Mouse (Mus musculus) induced T-regulatory cell, adult 2 months (primary cell): ENCODE results near the gene Mylpf.

Experiments
- DNase-seq: peaks from one replicate; pipeline ENCODE4 v3.0.0-alpha.2; 2012; ENCODE audit warnings: low read depth

Gene Mylpf

DNA sequence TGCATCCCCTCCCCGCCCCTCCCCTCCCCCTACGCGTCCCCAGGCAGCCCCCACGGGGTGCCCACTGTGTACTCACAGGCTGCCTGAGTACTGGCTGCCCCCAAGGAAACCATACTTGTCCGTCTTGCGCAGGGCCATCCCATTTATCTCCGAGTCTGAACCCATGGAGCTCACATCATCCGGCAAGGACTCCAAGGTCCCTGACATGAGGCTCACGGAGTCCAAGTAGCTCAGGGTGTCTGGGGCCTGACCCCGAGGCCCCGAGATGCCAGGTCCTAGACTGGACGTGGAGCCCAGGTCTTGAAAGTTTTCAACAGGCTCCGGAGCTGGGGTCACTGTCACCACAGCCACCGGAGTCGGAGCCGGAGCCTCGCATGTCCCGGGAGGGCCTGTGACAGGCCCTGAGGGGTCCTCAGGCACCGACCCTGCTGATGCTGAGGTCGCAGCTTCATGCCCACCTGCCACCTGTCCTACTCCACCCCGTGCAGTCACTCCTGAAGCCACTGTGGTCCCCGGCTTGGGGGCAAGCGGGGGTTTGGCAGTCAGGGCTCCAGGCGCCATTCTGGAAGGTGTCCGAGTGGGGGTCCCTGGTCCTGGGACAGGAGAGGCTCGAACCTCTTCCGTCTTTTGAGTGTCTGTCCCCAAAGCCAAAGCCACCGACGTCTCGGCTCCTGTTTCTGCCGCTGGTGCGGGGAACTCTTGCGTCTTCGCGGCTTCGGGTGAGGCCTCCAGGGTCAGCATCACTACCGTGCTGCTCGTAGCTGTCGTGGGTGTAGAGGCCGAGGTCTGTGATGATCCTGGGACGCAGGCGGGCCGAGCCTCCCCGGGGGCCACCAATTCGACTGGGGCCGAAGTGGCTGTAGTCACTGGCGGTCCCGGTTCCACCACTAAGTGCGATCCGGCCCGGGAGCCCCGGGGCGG is 1.1 kb upstream of the Mylpf start:
- peak; percentile 43 for DNase-seq

DNA sequence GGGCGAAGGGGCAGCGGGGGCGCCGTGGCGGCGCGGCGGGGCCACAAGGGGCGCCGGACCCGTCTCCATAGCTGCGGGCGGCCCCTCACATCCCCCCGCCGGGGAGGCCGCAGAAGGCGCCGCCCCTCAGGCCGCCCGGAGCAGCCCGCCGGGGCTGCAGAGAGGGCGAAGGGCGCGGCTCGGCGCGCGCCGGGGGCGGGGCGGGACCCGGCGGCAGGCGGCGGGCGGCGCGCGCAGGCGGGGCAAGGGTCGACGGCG is 466 bp upstream of the Mylpf start, which contains the start of gene Tbc1d10b:
TSS of gene Tbc1d10b (minus strand) at position 174 of the 258 bp plus-strand sequence.
- no peak for DNase-seq

DNA sequence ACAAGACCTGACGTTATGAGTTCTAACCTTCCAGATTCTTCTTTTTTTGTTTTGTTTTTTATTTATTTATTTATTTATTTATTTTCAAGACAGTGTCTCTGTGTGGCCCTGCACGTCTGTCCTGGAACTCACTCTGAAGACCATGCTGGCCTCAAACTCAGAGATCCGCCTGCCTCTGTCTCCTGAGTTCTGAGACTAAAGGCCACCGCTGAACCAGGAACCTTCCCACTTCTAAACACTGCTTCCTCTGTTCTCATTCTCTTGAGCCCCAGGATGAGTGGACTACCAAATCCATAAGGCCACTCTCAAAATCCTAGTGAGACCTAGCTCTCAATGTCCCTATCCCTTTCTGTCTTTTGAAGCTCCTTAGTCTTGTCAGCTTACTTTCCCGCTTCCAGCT is 1.2 kb downstream of the Mylpf start:
- DNase-seq, result peak; percentile 35

- no peak for DNase-seq
Measured at GRCm38 (mm10) chr7:127210266-127210665, 1.6 kb downstream of the Mylpf start.

GRCm38 (mm10) chr7:127211014-127211745 is 2.5 kb downstream of the Mylpf start:
- peak; percentile 54 for DNase-seq

GRCm38 (mm10) chr7:127212432-127213250 is 4.0 kb downstream of the Mylpf start:
- DNase-seq, result no peak

DNA sequence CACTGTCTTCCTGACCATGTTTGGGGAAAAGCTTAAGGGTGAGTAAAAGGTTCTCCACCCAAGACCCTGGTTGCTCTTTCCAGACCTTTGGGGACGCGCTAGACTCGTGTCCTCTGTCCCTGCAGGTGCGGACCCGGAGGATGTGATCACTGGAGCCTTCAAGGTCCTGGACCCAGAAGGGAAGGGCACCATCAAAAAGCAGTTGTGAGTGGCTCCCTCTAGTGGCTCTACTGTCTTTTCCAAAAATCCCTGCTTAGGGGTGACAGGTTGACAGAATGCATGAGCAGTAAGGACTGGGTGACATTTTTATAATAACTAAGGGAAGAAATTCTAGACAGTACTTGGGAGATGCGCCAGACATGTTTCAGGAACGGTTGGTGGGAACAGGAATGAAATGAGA is 4.8 kb downstream of the Mylpf start:
- peak; percentile 80 for DNase-seq

DNA sequence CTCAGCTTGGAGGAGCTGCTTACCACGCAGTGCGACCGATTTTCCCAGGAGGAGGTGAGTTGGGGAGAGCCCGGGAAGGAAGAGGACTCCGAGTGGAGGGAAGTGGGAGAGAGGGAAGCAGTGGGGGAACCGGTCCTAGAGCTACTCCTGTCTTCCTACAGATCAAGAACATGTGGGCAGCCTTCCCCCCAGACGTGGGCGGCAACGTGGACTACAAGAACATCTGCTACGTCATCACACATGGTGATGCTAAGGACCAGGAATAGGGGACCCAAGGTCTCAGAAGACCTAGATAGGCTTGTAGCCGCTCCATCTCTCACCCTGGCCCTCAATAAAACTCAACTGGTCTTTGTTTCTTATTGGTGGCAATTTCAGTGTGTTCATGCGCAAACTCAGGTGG is 5.2 kb downstream of the Mylpf start:
- DNase-seq, result no peak

DNA sequence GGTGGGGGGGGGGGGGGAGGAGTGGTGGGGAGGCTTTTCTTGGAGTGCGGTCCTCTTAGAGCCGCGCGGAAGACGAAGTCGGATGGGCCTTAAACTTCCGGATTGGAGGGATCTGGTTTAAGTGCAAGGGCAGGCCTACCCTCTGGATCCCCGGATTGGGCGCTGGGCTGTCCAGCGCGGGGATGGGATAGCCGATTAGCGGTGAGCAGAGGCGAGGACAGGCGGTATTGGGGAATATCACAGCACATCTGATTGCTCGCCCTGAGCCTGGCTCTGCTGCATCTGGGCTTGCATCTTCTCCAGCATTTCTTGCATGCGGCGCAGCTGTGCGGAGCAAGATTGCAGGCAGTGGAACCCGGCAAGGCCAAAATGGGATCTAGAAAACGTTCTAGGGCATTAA is 5.8 kb downstream of the Mylpf start:
- no peak for DNase-seq

GRCm38 (mm10) chr7:127214981-127215871 is 6.5 kb downstream of the Mylpf start:
- DNase-seq, result peak; percentile 91

DNA sequence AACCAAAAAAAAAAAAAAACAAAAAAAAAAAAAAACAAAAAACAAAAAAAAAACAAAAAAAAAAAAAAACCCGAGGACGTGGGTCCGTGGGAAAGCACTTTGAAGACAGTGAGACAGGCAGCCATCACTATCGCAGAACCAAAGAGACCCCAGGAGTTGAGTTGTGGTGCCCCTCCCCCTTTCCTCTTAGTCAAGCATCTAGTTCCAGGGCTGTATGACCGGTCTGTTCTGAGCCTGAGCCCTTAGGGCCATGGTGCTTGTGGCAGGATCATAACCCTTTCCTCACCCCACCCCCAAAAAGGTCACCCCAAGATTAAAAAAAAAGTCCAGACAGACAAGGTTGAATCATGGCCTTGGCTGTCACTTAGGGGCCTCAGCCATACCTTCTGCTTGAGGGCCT is 7.6 kb downstream of the Mylpf start:
- DNase-seq, result peak; percentile 45

GRCm38 (mm10) chr7:127217475-127217874 is 8.8 kb downstream of the Mylpf start:
- DNase-seq, result no peak

DNA sequence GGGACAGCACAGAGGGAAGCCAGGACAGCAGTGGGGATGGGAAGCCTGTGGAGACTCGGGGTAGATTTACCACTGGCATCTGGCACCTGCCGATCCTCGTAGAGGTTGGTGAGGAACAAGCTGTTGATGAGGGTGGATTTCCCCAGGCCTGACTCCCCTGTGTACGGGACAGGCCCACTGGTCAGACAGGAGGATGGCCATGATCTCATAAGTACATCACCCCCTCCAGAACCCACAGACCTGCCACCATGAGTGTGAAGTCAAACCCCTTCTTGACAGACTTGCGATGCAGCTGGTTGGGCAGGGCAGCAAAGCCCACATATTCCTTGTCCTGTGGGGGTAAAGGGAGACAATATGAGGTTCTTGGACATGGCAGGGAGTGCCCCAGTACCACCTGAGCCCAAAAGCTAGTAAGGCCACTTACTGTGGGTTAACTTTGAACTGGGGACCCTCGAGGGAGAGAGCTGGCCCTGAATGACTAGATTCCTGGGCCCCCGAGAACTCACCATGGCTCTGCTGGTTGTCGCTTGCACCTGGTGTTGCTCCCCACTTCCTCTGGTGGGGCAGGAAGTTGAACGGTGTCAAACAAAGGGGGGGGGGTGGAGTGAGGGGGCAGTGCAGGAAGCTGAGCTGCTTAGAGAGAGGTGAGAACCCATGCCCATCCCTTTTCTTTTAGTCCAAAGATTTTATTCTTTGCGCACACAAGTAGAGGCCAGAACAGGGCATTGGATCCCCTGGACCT is 9.4 kb downstream of the Mylpf start:
- peak; percentile 86 for DNase-seq

DNA sequence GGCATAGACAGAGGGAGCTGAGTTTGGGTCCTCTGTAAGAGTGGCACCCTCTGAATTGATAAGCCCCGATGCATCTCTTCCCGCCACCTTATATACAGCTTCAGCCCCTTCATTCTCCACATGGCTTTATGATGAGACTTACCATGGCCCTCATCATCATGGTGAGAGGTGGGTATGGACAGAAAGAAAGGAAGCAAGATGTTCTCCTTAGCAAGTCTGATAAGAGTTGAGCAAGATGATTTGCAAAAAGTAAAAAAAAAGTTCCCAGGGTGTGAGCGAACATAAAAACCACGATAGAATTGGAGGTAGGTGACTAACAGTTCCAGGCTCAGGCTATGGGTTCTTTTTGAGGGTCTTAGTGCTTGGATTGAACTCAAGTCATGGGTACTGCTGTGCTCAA is 10.0 kb downstream of the Mylpf start:
- DNase-seq, result no peak

DNA sequence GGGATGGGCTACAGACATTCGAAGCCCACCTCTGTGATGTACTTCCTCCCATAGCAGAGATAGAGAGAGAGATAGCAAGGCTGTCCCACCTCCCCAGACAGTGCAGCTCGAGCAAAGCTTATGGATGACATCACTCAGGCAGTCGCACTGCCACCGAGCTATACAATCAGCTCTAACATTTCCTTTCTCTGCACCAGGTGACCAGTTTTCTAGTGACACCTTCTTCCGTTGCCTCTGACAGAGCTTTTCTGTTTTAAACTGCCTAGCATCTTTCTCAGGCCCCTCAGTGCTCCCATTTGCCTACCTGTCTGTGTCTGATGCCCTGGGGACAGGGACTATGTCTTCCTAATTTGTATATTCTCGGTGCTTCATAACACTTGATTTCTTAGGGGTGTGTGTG is 11.8 kb downstream of the Mylpf start:
- DNase-seq, result peak; percentile 76

DNA sequence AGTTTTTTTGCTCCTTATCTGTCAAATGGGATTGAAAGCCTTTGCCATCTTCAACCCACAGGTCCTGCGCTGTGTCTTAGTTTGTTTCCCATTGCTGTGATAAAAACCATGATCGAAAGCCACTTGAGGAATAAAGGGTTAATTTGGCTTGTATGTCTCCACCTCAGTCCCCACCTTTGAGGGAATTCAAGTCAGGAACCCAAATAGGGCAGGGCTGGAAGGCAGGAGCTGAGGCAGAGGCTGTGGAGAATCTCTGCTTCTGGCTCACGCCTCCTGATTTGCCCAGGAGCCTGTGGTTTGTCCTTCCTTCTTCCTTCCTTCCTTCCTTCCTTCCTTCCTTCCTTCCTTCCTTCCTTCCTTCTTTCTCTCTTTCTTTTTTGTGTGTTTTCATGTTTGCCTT is 14.4 kb downstream of the Mylpf start:
- DNase-seq, result no peak

DNA sequence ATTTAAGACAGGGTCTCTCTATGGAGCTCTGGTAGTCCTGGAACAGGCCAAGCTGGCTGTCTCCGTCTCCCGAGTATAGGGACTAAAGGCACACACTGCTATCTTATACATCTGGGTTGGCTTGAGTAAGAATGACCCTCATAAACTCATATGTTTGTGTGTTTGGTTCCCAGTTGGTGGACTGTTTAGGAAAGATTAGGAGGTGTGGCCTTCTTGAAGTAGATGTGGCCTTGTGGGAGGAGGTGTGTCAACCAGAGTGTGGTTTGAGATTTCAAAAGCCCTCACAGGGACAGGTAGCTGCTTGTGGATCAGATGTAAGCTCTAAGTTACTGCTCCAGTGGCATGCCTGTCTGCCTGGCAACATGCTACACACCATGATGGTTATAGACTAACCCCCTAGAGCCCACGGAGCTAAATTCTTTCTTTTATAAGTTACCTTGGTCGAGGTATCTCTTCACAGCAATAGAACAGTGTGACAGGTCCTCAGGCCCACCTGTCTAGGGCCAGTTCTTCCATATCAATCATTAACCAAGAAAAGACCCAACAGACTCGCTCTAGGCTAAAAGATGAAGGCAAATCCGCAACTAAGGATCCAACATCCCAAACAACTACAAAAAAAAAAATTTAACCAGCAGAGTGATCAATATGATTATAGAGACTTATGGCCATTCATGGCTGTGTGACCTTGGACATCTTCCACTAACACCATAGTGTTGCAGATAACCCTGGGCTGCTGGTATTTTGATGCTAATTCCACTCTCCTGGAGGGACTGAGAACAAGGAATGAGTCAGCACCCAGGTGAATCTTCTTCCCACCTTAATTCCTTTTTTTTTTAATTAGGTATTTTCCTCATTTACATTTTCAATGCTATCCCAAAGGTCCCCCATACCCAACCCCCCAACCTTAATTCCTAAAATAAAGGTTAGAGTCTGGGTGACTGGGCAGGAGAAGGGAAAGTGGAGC is 15.1 kb downstream of the Mylpf start:
- no peak for DNase-seq

GRCm38 (mm10) chr7:127224616-127225015 is 15.9 kb downstream of the Mylpf start:
- DNase-seq, result no peak

DNA sequence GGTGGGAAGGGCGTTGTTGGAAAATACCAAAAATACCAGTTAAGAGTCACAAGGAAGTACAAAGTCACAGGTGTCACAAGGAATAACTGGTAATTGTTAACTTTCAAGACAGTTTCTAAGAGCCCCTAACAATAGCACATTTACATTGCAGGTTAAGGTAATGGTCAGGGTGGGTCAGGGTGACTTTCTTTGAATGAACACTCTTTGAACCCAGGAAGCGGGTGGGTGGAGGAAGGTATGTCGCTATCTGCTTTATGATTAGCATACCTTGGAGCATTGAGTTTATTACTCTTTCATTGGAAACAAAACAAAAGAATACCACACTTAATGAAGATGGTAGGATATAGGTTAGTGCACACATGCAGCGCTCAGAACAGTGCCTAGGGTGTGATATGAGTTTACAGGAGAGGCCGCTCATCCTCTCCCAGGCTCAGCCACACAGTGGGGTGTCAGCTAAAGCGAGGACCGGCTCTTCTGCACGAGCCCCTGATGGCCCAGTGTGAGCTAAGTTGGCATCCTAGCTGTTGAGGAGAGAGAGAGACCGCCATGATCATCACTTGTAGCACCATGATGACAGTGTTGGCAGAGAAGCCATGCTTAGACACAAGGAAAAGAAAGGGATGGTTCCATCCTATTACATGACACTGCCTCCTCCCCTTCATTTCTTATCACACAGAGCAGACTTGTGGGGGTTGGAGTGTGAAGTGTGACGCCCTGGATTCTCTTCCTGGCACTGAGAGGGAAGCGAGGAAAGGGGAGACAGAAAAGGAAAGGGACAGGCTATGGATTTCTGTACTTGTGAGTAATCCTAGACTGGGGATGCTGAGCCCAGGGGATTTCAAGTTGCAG is 16.7 kb downstream of the Mylpf start:
- DNase-seq, result no peak
